Mouse (Mus musculus): ENCODE measurements around the gene Usp42. TPM values are rescaled to one million over a fixed set of nuclear protein-coding genes. Genes with fewer than 3 reads are reported as not detected.

Usp42 gene
- polyA plus RNA-seq (2014; fragmentation: Illumina TruSeq; extraction: RNeasy Lipid Tissue Mini Kit (QIAGEN cat#74804); ENCODE audit: low read depth, low replicate concordance), result 6.9 TPM

GRCm38 (mm10) chr5:143732180-143732891 lies at the start of gene Usp42:
Usp42 (minus strand) TSS chr5:143732280.

Other genes with a start within 250 kb of the Usp42 start
- 348 TPM for gene Rac1, start 204.2 kb downstream of the Usp42 start, polyA plus RNA-seq (2014; fragmentation: Illumina TruSeq; extraction: RNeasy Lipid Tissue Mini Kit (QIAGEN cat#74804); ENCODE audit: low read depth, low replicate concordance)
- 35.8 TPM for gene Cyth3, start 109.8 kb downstream of the Usp42 start, polyA plus RNA-seq (2014; fragmentation: Illumina TruSeq; extraction: RNeasy Lipid Tissue Mini Kit (QIAGEN cat#74804); ENCODE audit: low read depth, low replicate concordance)
- 59.6 TPM for gene Eif2ak1, start 85.5 kb upstream of the Usp42 start, polyA plus RNA-seq (2014; fragmentation: Illumina TruSeq; extraction: RNeasy Lipid Tissue Mini Kit (QIAGEN cat#74804); ENCODE audit: low read depth, low replicate concordance)
- gene Ankrd61, start 165.4 kb upstream of the Usp42 start, polyA plus RNA-seq (2014; fragmentation: Illumina TruSeq; extraction: RNeasy Lipid Tissue Mini Kit (QIAGEN cat#74804); ENCODE audit: low read depth, low replicate concordance), result not detected
- gene Aimp2, start 177.6 kb upstream of the Usp42 start, polyA plus RNA-seq (2014; fragmentation: Illumina TruSeq; extraction: RNeasy Lipid Tissue Mini Kit (QIAGEN cat#74804); ENCODE audit: low read depth, low replicate concordance), result 6.5 TPM
- 11.0 TPM for gene Pms2, start 177.7 kb upstream of the Usp42 start, polyA plus RNA-seq (2014; fragmentation: Illumina TruSeq; extraction: RNeasy Lipid Tissue Mini Kit (QIAGEN cat#74804); ENCODE audit: low read depth, low replicate concordance)
- gene Gm42421, start 195.9 kb upstream of the Usp42 start, polyA plus RNA-seq (2014; fragmentation: Illumina TruSeq; extraction: RNeasy Lipid Tissue Mini Kit (QIAGEN cat#74804); ENCODE audit: low read depth, low replicate concordance), result not detected
- gene Rsph10b, start 200.8 kb upstream of the Usp42 start, polyA plus RNA-seq (2014; fragmentation: Illumina TruSeq; extraction: RNeasy Lipid Tissue Mini Kit (QIAGEN cat#74804); ENCODE audit: low read depth, low replicate concordance), result 2.1 TPM

All from kidney, adult 10 weeks (tissue).